Mouse (Mus musculus) kidney, adult 2 months (tissue): ENCODE measurements around the gene Naaladl1.

Experiments used
- CTCF ChIP-seq: fragments of 200-500 bp; conservative IDR thresholded peaks from 2 replicates; pipeline ENCODE4 v1.5.1; 2011; ENCODE audit warnings: low read depth, mild to moderate bottlenecking, control low read depth, low read length, moderate library complexity, mixed read lengths; ENCODE audit not compliant: insufficient read depth, insufficient read length
- POLR2A ChIP-seq: fragments of 200-500 bp; IDR thresholded peaks from one replicate; pipeline ENCODE4 v1.6.1; 2011; ENCODE audit warnings: low read depth, low read length, control low read depth

DNA sequence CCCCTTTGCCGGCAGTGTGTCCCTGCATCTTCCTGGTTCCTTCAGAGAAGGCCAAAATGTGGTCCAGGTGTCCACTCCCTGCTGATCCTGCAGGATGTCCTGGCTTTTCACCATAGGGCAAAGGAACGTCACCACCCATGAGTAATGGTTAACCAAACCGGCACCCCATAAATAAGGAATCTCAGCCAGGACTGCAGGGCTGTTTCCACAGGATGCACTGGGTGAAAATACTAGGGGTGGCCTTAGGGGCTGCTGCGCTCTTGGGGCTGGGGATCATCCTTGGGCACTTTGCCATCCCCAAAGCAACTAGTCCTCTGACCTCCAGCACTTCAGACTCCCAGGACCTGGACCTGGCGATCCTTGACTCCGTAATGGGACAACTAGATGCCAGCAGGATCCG is at the start of gene Naaladl1:
- TF ChIP-seq POLR2A, result no peak
- TF ChIP-seq CTCF, result no peak
